Mouse (Mus musculus) olfactory bulb, adult 2 months (tissue): ENCODE measurements around the gene Pnmt.

Experiments
- CTCF ChIP-seq: fragments of 200-500 bp; IDR thresholded peaks from 2 replicates; pipeline ENCODE4 v1.5.1; 2012; ENCODE audit warnings: low read depth, mild to moderate bottlenecking, low read length, moderate library complexity; ENCODE audit not compliant: insufficient read depth
- POLR2A ChIP-seq: fragments of 200-500 bp; IDR thresholded peaks from 2 replicates; pipeline ENCODE4 v1.6.1; 2012; ENCODE audit warnings: mild to moderate bottlenecking, low read depth, low read length, moderate library complexity; ENCODE audit not compliant: insufficient read depth

GRCm38 (mm10) chr11:98372406-98372805 lies 13.8 kb upstream of the Pnmt start:
- TF ChIP-seq CTCF: no peak
- no peak for TF ChIP-seq POLR2A
